In genomic region chr13:29034904-29035303, GRCm38 (mm10) we compare ENCODE assay signal across 15 mouse cellular contexts.
DNase-seq lines count a peak whose midpoint lies in the region; ATAC-seq and TF ChIP-seq lines count a peak whose summit lies in the region.
"Had no signal": no experiment of that assay in that cellular context is flagged by ENCODE, and none has a peak within 500 bp of the region (broad histone marks: within the 10 kb centered on the region; RNA-seq: fewer than 3 reads in every experiment).

No protein-coding gene starts in this region.

- no peaks in the 10 kb centered on the region for H3K4me1 ChIP-seq in lung, embryonic 14.5 days (ENCODE audit: insufficient read depth)
- H3K4me1 ChIP-seq in lung, adult 2 months (ENCODE audit: control insufficient read depth, insufficient read depth, low read length): no peaks in the 10 kb centered on the region
- H3K4me1 ChIP-seq in embryonic facial prominence, embryonic 15.5 days: peaks cover 7% of the 10 kb centered on the region; the same call in 1 of the 2 replicates
- H3K4me1 ChIP-seq in hindbrain, embryonic 13.5 days (replicated peaks): peaks cover 11% of the 10 kb centered on the region
- peaks cover 5% of the 10 kb centered on the region; the same call in 1 of the 2 replicates for H3K4me1 ChIP-seq in midbrain, embryonic 15.5 days

- WGBS in lung, embryonic 14.5 days: 71% methylated on average over 4 of the region's 4 CpGs
- 76% methylated on average over 4 of the region's 4 CpGs for WGBS in lung, adult 2 months
- WGBS in embryonic facial prominence, embryonic 15.5 days: 49% methylated on average over 4 of the region's 4 CpGs
- 18% methylated on average over 4 of the region's 4 CpGs for WGBS in hindbrain, embryonic 13.5 days
- WGBS in midbrain, embryonic 15.5 days: 10% methylated on average over 4 of the region's 4 CpGs

- TF ChIP-seq POLR2A in lung, adult 2 months (IDR thresholded peaks at IDR 0.05; ENCODE audit: borderline replicate concordance, extremely low read depth, low read depth, low read length): no peak

- no peaks in the 10 kb centered on the region; the same call in 1 of the 2 replicates for H3K9me3 ChIP-seq in lung, embryonic 14.5 days (ENCODE audit: low read depth, low read length)
- no peaks in the 10 kb centered on the region for H3K9me3 ChIP-seq in embryonic facial prominence, embryonic 15.5 days (replicated peaks)
- H3K9me3 ChIP-seq in hindbrain, embryonic 13.5 days: 0 out of 2 replicates have a peak, but pooled peaks cover 4% of the 10 kb centered on the region
- H3K9me3 ChIP-seq in midbrain, embryonic 15.5 days: no peaks in the 10 kb centered on the region
- H3K9me3 ChIP-seq: heart, embryonic 12.5 days; limb, embryonic 12.5 days had no signal

- H3K36me3 ChIP-seq in lung, embryonic 14.5 days (ENCODE audit: insufficient read depth): no peaks in the 10 kb centered on the region
- H3K36me3 ChIP-seq in embryonic facial prominence, embryonic 15.5 days: no peaks in the 10 kb centered on the region
- H3K36me3 ChIP-seq in hindbrain, embryonic 13.5 days: no peaks in the 10 kb centered on the region
- H3K36me3 ChIP-seq in midbrain, embryonic 15.5 days (replicated peaks): no peaks in the 10 kb centered on the region
- H3K36me3 ChIP-seq: heart, embryonic 12.5 days; limb, embryonic 12.5 days had no signal

- no peaks in the 10 kb centered on the region for H3K27me3 ChIP-seq in lung, embryonic 14.5 days (ENCODE audit: insufficient read depth, low read length)
- H3K27me3 ChIP-seq in embryonic facial prominence, embryonic 15.5 days: no peaks in the 10 kb centered on the region
- no peaks in the 10 kb centered on the region for H3K27me3 ChIP-seq in hindbrain, embryonic 13.5 days
- H3K27me3 ChIP-seq in midbrain, embryonic 15.5 days (replicated peaks): no peaks in the 10 kb centered on the region
- H3K27me3 ChIP-seq: heart, embryonic 12.5 days; limb, embryonic 12.5 days had no signal

- H3K27ac ChIP-seq in lung, embryonic 14.5 days (ENCODE audit: low read depth): peak overlapping the region; percentile 60; the same call in 1 of the 2 replicates
- H3K27ac ChIP-seq in embryonic facial prominence, embryonic 15.5 days (replicated peaks): no peak overlapping the region
- no peak overlapping the region for H3K27ac ChIP-seq in hindbrain, embryonic 13.5 days
- H3K27ac ChIP-seq in midbrain, embryonic 15.5 days: no peak overlapping the region
- H3K27ac ChIP-seq: kidney, postnatal 0 days; limb, embryonic 12.5 days had no signal

- no peak overlapping the region for H3K4me3 ChIP-seq in lung, embryonic 14.5 days (ENCODE audit: low read depth, low read length)
- no peak overlapping the region for H3K4me3 ChIP-seq in lung, adult 2 months (replicated peaks; ENCODE audit: extremely low read depth, low read depth, low read length)
- no peak overlapping the region for H3K4me3 ChIP-seq in embryonic facial prominence, embryonic 15.5 days (replicated peaks)
- H3K4me3 ChIP-seq in hindbrain, embryonic 13.5 days: no peak overlapping the region
- no peak overlapping the region for H3K4me3 ChIP-seq in midbrain, embryonic 15.5 days
- H3K4me3 ChIP-seq: heart, embryonic 12.5 days; limb, embryonic 12.5 days had no signal

- no peak overlapping the region for H3K9ac ChIP-seq in lung, embryonic 14.5 days
- H3K9ac ChIP-seq in embryonic facial prominence, embryonic 15.5 days: no peak overlapping the region
- no peak overlapping the region for H3K9ac ChIP-seq in hindbrain, embryonic 13.5 days
- no peak overlapping the region for H3K9ac ChIP-seq in midbrain, embryonic 15.5 days
- H3K9ac ChIP-seq: heart, embryonic 12.5 days; limb, embryonic 12.5 days had no signal

- peak; percentile 24; the same call in 1 of the 2 replicates for ATAC-seq in lung, embryonic 14.5 days (ENCODE audit: insufficient read depth)
- ATAC-seq in embryonic facial prominence, embryonic 15.5 days (ENCODE audit: insufficient number of reproducible peaks, low FRiP score, low TSS enrichment, low read depth): peak; percentile 24; the same call in 1 of the 2 replicates
- 0 out of 2 replicates have a peak, but pooled peaks have one; percentile 17 for ATAC-seq in hindbrain, embryonic 13.5 days (ENCODE audit: low FRiP score)
- ATAC-seq in midbrain, embryonic 15.5 days (replicated peaks): peak; percentile 69; the same call in 1 of the 2 replicates
- ATAC-seq: CD4-positive, CD25-positive, alpha-beta regulatory T cell, adult 4 months had no signal

- TF ChIP-seq CTCF in lung, embryonic 14.5 days (IDR thresholded peaks at IDR 0.05; ENCODE audit: low read depth): no peak
- TF ChIP-seq CTCF in lung, adult 2 months (IDR thresholded peaks at IDR 0.05; ENCODE audit: insufficient read depth, low read length): no peak

- no peak overlapping the region for H3K4me2 ChIP-seq in lung, embryonic 14.5 days
- no peak overlapping the region for H3K4me2 ChIP-seq in embryonic facial prominence, embryonic 15.5 days (replicated peaks)
- no peak overlapping the region for H3K4me2 ChIP-seq in hindbrain, embryonic 13.5 days
- H3K4me2 ChIP-seq in midbrain, embryonic 15.5 days: no peak overlapping the region
- H3K4me2 ChIP-seq: heart, embryonic 12.5 days; limb, embryonic 12.5 days had no signal

- DNase-seq in lung, embryonic 14.5 days: peak; percentile 19
- no peak for DNase-seq in lung, adult 2 months
- no peak for DNase-seq in cerebellum, adult 11 months
- no peak for DNase-seq in urinary bladder, adult 2 months (ENCODE audit: low spot score)
- no peak for DNase-seq in heart, adult 8-10 months (ENCODE audit: low spot score)
- DNase-seq: cerebellum, postnatal 25 days; gastrocnemius, postnatal 10 days; layer of hippocampus, adult 9-11 months had no signal

Comparison
In these comparisons a context has a peak if more than half of its experiments do, and no peak if none do; other contexts are left out.
1. ATAC-seq: peak in every context shown above with its lines; median percentile 69 in midbrain, embryonic 15.5 days; 24 in lung, embryonic 14.5 days; 24 in embryonic facial prominence, embryonic 15.5 days; 17 in hindbrain, embryonic 13.5 days.